Mouse (Mus musculus) spleen, adult 12 weeks (tissue): ENCODE data around the gene Wdr24.
"Not testable (repeated sequence)": the region's sequence is repeated elsewhere in the genome, so short reads cannot be mapped to it uniquely, and the experiment has no call there.

Experiments
- DNase-seq: peaks from one replicate; pipeline ENCODE4 v3.0.0; 2022; ENCODE audit warnings: low spot score

Wdr24 gene

GRCm38 (mm10) chr17:25807452-25807851, 16.0 kb upstream of the Wdr24 start:
- DNase-seq, result not testable (repeated sequence)

- no peak for DNase-seq
Observed at GRCm38 (mm10) chr17:25808028-25808427, 15.4 kb upstream of the Wdr24 start.

GRCm38 (mm10) chr17:25808789-25809605, 14.4 kb upstream of the Wdr24 start, which contains the start of gene Fbxl16:
Gene Fbxl16, plus strand, starts transcription at chr17:25809085.
- DNase-seq, result no peak

GRCm38 (mm10) chr17:25809606-25810340, 13.7 kb upstream of the Wdr24 start:
- no peak for DNase-seq

GRCm38 (mm10) chr17:25810890-25811289, 12.5 kb upstream of the Wdr24 start:
- no peak for DNase-seq

- no peak for DNase-seq
Observed at GRCm38 (mm10) chr17:25813471-25813870, 10.0 kb upstream of the Wdr24 start.

GRCm38 (mm10) chr17:25817662-25818061, 5.8 kb upstream of the Wdr24 start:
- no peak for DNase-seq

- DNase-seq, result no peak
Observed at GRCm38 (mm10) chr17:25818851-25819780, 4.3 kb upstream of the Wdr24 start.

GRCm38 (mm10) chr17:25824362-25825142, 1.1 kb downstream of the Wdr24 start:
- DNase-seq, result no peak

- DNase-seq, result no peak
Observed at GRCm38 (mm10) chr17:25825311-25825710, 1.9 kb downstream of the Wdr24 start.

GRCm38 (mm10) chr17:25825984-25826570, 2.6 kb downstream of the Wdr24 start:
- no peak for DNase-seq

- DNase-seq, result no peak
Observed at GRCm38 (mm10) chr17:25827011-25827410, 3.6 kb downstream of the Wdr24 start.

GRCm38 (mm10) chr17:25827546-25828222, 4.3 kb downstream of the Wdr24 start:
- DNase-seq, result no peak

- no peak for DNase-seq
Observed at GRCm38 (mm10) chr17:25828223-25828594, 4.8 kb downstream of the Wdr24 start.

GRCm38 (mm10) chr17:25828712-25829557, 5.5 kb downstream of the Wdr24 start, which contains the start of gene Jmjd8:
Gene Jmjd8, plus strand, starts transcription at chr17:25828867.
- DNase-seq, result peak; percentile 56

GRCm38 (mm10) chr17:25829558-25830017, 6.2 kb downstream of the Wdr24 start:
- DNase-seq, result no peak

GRCm38 (mm10) chr17:25830200-25830753, 6.8 kb downstream of the Wdr24 start:
- no peak for DNase-seq

GRCm38 (mm10) chr17:25830806-25831431, 7.5 kb downstream of the Wdr24 start:
- no peak for DNase-seq
